Mouse (Mus musculus): ENCODE measurements at regions not wholly inside any gene's neighbourhood (a gene's known extent, or its start where the extent isn't known, plus 50 kb on each side); places are given as distances from the start of the nearest gene placed in this dataset.

DNA sequence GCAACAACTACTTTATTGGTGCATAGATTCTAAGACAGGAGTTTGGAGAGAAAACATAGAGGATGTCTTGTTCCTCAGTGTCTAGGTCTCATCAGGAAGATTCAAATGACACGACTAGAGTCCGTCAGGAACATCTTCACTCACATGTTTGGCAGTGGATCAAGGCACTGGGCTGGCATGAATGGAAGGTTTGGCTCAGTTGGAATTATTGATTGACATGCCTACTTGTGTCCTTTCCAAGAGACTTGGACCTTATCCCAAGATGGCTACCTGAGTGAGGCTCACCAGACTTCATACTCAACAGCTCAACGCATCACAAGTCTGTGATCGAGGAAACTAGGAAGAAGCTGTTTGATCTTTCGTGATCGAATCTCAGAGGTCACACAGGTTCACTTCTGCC is 251.2 kb upstream of the Igfbp7 start:
- TF ChIP-seq POLR2A (IDR thresholded peaks at IDR 0.05; ENCODE audit: borderline replicate concordance, insufficient read depth, low read length) (no peak), CTCF (IDR thresholded peaks at IDR 0.05; ENCODE audit: borderline replicate concordance, insufficient read depth, low read depth, low read length) (no peak)

Data from cerebellum, adult 2 months (tissue).